8 mouse cellular contexts compared by ENCODE assay signal in the genomic region with DNA sequence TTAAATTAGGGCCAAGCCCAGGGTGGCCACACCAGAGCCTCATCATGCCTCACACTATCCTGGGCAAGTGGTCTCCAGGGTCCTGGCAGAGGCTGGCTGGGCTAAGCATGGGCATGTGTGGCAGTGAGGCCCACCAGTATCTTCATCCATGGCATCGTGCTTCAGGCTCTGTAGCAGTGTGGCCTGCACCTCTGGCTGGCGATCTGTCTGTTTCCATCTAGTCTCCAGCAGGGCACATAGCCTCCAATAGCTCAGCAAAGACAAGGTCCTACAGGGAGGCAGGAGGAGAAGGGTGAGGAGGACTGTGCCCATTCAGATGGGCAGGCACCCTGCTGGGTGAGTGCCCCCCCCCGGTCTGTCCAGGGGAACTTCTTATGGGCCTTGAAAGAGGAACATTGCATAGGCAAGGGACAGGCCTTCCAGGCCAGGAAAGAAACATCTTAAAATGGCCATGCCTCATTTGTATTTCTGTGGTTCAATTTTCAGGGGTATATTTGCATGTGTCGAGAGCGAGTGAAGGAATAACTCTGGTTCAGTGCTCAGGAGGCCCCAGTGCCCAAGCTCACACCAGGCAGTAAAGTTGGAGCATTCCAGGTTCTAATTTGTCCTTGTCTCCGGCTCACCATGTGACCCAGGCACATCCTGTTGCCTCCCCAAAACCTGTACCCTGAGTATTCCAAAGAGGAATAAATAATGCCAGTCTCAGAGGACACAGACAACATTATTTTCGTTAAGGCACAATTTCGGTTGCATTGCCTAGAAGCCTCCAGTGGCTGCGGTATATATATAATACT.
A peak's percentile ranks its signal among the peaks of the same experiment; 100 is the strongest.
DNase-seq lines count a peak whose midpoint lies in the region; ATAC-seq and TF ChIP-seq lines count a peak whose summit lies in the region.
"Had no signal": no experiment of that assay in that cellular context is flagged by ENCODE, and none has a peak within 500 bp of the region (broad histone marks: within the 10 kb centered on the region; RNA-seq: fewer than 3 reads in every experiment).

No protein-coding gene starts in this region.

- DNase-seq in intestine, embryonic 14.5 days (ENCODE audit: low spot score): no peak
- peak; percentile 34 for DNase-seq in MEL (ENCODE audit: low read depth, low spot score)
- DNase-seq in lung, postnatal 0 days (ENCODE audit: low spot score): no peak
- DNase-seq in layer of hippocampus, adult 9-11 months: no peak

- H3K9me3 ChIP-seq in intestine, embryonic 14.5 days (ENCODE audit: control insufficient read depth, low read length): no peaks in the 10 kb centered on the region
- no peaks in the 10 kb centered on the region for H3K9me3 ChIP-seq in intestine, embryonic 16.5 days (ENCODE audit: control insufficient read depth, low read length)
- H3K9me3 ChIP-seq in MEL (replicated peaks; ENCODE audit: insufficient read depth, low read length): no peaks in the 10 kb centered on the region
- H3K9me3 ChIP-seq in embryonic facial prominence, embryonic 13.5 days: no peaks in the 10 kb centered on the region
- H3K9me3 ChIP-seq in lung, postnatal 0 days (ENCODE audit: low read length): no peaks in the 10 kb centered on the region

- WGBS in intestine, embryonic 14.5 days: 93% methylated on average over 9 of the region's 9 CpGs
- WGBS in intestine, embryonic 16.5 days: 81% methylated on average over 9 of the region's 9 CpGs
- WGBS in embryonic facial prominence, embryonic 13.5 days: 80% methylated on average over 9 of the region's 9 CpGs
- 69% methylated on average over 9 of the region's 9 CpGs for WGBS in lung, postnatal 0 days

- no peak for TF ChIP-seq RAD21 in MEL (IDR thresholded peaks at IDR 0.05; ENCODE audit: low read depth, low read length)

- no peak overlapping the region for H3K4me3 ChIP-seq in intestine, embryonic 14.5 days (ENCODE audit: low read depth, low read length)
- no peak overlapping the region for H3K4me3 ChIP-seq in intestine, embryonic 16.5 days (ENCODE audit: low read length)
- H3K4me3 ChIP-seq in MEL (ENCODE audit: control insufficient read depth in 1 of 2, insufficient read depth in 1 of 2, low read depth in 2 of 2, low read length in 2 of 2): peak overlapping the region; percentile 63 to 98
- H3K4me3 ChIP-seq in embryonic facial prominence, embryonic 13.5 days: peak overlapping the region; percentile 89
- H3K4me3 ChIP-seq in lung, postnatal 0 days (ENCODE audit: low read depth, low read length): peak overlapping the region; percentile 3; the same call in 1 of the 2 replicates
- H3K4me3 ChIP-seq: erythroblast, embryonic 14.5 days had no signal

- H3K9ac ChIP-seq in intestine, embryonic 14.5 days (ENCODE audit: low read length): no peak overlapping the region
- H3K9ac ChIP-seq in intestine, embryonic 16.5 days (ENCODE audit: low read depth, low read length): no peak overlapping the region; the same call in 1 of the 2 replicates
- H3K9ac ChIP-seq in MEL (ENCODE audit: control insufficient read depth, low read depth, low read length, poor library complexity, severe bottlenecking): peak overlapping the region; percentile 70
- peak overlapping the region; percentile 63 for H3K9ac ChIP-seq in embryonic facial prominence, embryonic 13.5 days
- H3K9ac ChIP-seq in lung, postnatal 0 days (replicated peaks; ENCODE audit: low read depth): peak overlapping the region; percentile 41; the same call in 1 of the 2 replicates

- peaks cover 12% of the 10 kb centered on the region; the same call in 1 of the 2 replicates for H3K4me1 ChIP-seq in intestine, embryonic 14.5 days (replicated peaks; ENCODE audit: control insufficient read depth, insufficient read depth, low read length)
- H3K4me1 ChIP-seq in intestine, embryonic 16.5 days (ENCODE audit: control insufficient read depth, insufficient read depth, low read length): peaks cover 11% of the 10 kb centered on the region
- H3K4me1 ChIP-seq in MEL (ENCODE audit: control insufficient read depth in 1 of 2, insufficient read depth in 2 of 2, low read length in 2 of 2): peaks cover 2 to 9% of the 10 kb centered on the region in 2 experiments; a peak in 3 of 4 replicates
- H3K4me1 ChIP-seq in embryonic facial prominence, embryonic 13.5 days: peaks cover 62% of the 10 kb centered on the region
- H3K4me1 ChIP-seq in lung, postnatal 0 days (ENCODE audit: insufficient read depth, low read depth, low read length): peaks cover 18% of the 10 kb centered on the region

- H3K27me3 ChIP-seq in intestine, embryonic 14.5 days (replicated peaks; ENCODE audit: control insufficient read depth, insufficient read depth, low read length): peaks cover 37% of the 10 kb centered on the region
- H3K27me3 ChIP-seq in intestine, embryonic 16.5 days (replicated peaks; ENCODE audit: control insufficient read depth, insufficient read depth, low read length): peaks cover 24% of the 10 kb centered on the region
- H3K27me3 ChIP-seq in MEL (ENCODE audit: control insufficient read depth in 1 of 2, insufficient read depth in 2 of 2, low read length in 2 of 2): no peaks in the 10 kb centered on the region; a peak in 1 of 4 replicates
- peaks cover 30% of the 10 kb centered on the region for H3K27me3 ChIP-seq in embryonic facial prominence, embryonic 13.5 days
- H3K27me3 ChIP-seq in lung, postnatal 0 days (replicated peaks; ENCODE audit: insufficient read depth, low read length): no peaks in the 10 kb centered on the region

- peak overlapping the region; percentile 80 for H3K4me2 ChIP-seq in intestine, embryonic 14.5 days (ENCODE audit: low read length)
- no peak overlapping the region; the same call in 1 of the 2 replicates for H3K4me2 ChIP-seq in intestine, embryonic 16.5 days (ENCODE audit: low read depth, low read length)
- H3K4me2 ChIP-seq in embryonic facial prominence, embryonic 13.5 days: peak overlapping the region; percentile 84
- H3K4me2 ChIP-seq in lung, postnatal 0 days (replicated peaks; ENCODE audit: low read depth, low read length): peak overlapping the region; percentile 83

- no peak for TF ChIP-seq CTCF in MEL (IDR thresholded peaks at IDR 0.05 in 2 of 3, conservative IDR thresholded peaks at IDR 0.05 in 1 of 3; ENCODE audit: control insufficient read depth in 1 of 3, insufficient read depth in 1 of 3, low read depth in 2 of 3, low read length in 3 of 3, poor library complexity in 1 of 3, severe bottlenecking in 1 of 3)
- no peak for TF ChIP-seq CTCF in lung, postnatal 0 days (IDR thresholded peaks at IDR 0.05)

- TF ChIP-seq EP300 in MEL (IDR thresholded peaks at IDR 0.05; ENCODE audit: low read depth in 1 of 2, low read length in 2 of 2): no peak
- TF ChIP-seq EP300 in lung, postnatal 0 days (IDR thresholded peaks at IDR 0.05): no peak

- TF ChIP-seq POLR2A in MEL (IDR thresholded peaks at IDR 0.05; ENCODE audit: control insufficient read depth in 1 of 2, insufficient read depth in 1 of 2, low read depth in 1 of 2, low read length in 2 of 2, poor library complexity in 1 of 2): no peak

- H3K27ac ChIP-seq in intestine, embryonic 14.5 days (ENCODE audit: low read depth): no peak overlapping the region
- no peak overlapping the region for H3K27ac ChIP-seq in intestine, embryonic 16.5 days (ENCODE audit: low read length)
- no peak overlapping the region for H3K27ac ChIP-seq in MEL (ENCODE audit: control insufficient read depth, low read depth, low read length)
- no peak overlapping the region for H3K27ac ChIP-seq in embryonic facial prominence, embryonic 13.5 days
- H3K27ac ChIP-seq in lung, postnatal 0 days (ENCODE audit: low read length): no peak overlapping the region

- no peak for ATAC-seq in intestine, embryonic 14.5 days (replicated peaks; ENCODE audit: low FRiP score, low TSS enrichment, low read depth)
- ATAC-seq in intestine, embryonic 16.5 days: no peak
- ATAC-seq in embryonic facial prominence, embryonic 13.5 days (ENCODE audit: insufficient number of reproducible peaks, insufficient read depth, low FRiP score, low TSS enrichment, low read depth): no peak
- no peak for ATAC-seq in lung, postnatal 0 days
- no peak for ATAC-seq in CD4-positive, CD25-positive, alpha-beta regulatory T cell, adult 4 months

- 0 out of 2 replicates have a peak, but pooled peaks cover 3% of the 10 kb centered on the region for H3K36me3 ChIP-seq in intestine, embryonic 14.5 days (ENCODE audit: control insufficient read depth, insufficient read depth, low read length)
- no peaks in the 10 kb centered on the region for H3K36me3 ChIP-seq in intestine, embryonic 16.5 days (ENCODE audit: control insufficient read depth, insufficient read depth, low read length)
- peaks cover 12 to 13% of the 10 kb centered on the region in 2 experiments for H3K36me3 ChIP-seq in MEL (ENCODE audit: control insufficient read depth in 1 of 2, insufficient read depth in 2 of 2, low read length in 2 of 2)
- H3K36me3 ChIP-seq in embryonic facial prominence, embryonic 13.5 days: peaks cover 28% of the 10 kb centered on the region
- H3K36me3 ChIP-seq in lung, postnatal 0 days (ENCODE audit: insufficient read depth, low read length): no peaks in the 10 kb centered on the region

- H3K79me2 ChIP-seq in MEL (ENCODE audit: control insufficient read depth, insufficient read depth, low read length, poor library complexity): peaks cover 93% of the 10 kb centered on the region

TF ChIP-seq in MEL, 35 proteins besides CTCF, POLR2A, EP300 and RAD21:
- TF ChIP-seq TAL1 (IDR thresholded peaks at IDR 0.05; ENCODE audit: low read length): no peak

Comparison
In these comparisons a context has a peak if more than half of its experiments do, and no peak if none do; other contexts are left out.
1. H3K4me3 ChIP-seq: peak in MEL (2 of 2), embryonic facial prominence, embryonic 13.5 days (single experiment) and lung, postnatal 0 days (single experiment); none in intestine, embryonic 14.5 days (single experiment) and intestine, embryonic 16.5 days (single experiment).
2. H3K9ac ChIP-seq: peak in MEL (single experiment), embryonic facial prominence, embryonic 13.5 days (single experiment) and lung, postnatal 0 days (single experiment); none in intestine, embryonic 14.5 days (single experiment) and intestine, embryonic 16.5 days (single experiment).